Mouse (Mus musculus): ENCODE data around the gene Hist2h3b. TPM values are rescaled to one million over a fixed set of nuclear protein-coding genes. Genes with fewer than 3 reads are reported as not detected.
A peak's percentile ranks its signal among the peaks of the same experiment; 100 is the strongest.
"Not testable (repeated sequence)": the region's sequence is repeated elsewhere in the genome, so short reads cannot be mapped to it uniquely, and the experiment has no call there.

Hist2h3b gene
- polyA plus RNA-seq, 1 experiment from 2014 or later = 56.1 TPM

DNA sequence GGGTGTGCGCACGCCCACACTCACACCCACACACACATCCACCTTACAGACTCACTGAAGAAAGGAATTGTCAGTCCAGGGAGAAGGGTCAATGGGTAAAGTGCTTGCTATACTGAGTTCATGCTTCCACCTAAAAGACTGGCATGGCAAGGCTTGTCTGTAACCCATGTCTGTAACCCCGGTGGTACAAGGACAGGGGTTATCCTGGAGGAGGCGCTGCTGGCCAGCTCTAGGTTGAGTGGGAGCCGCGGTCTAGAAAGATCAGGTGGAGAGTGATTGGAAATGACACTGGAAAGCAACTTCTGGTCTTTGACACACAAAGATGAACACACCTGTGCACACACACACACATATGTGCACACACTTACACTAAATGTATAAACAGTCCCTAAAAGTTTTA is 12.2 kb downstream of the Hist2h3b start:
- H3K9me3 ChIP-seq (ENCODE audit: control insufficient read depth, low read length) = no peaks in the 10 kb centered on the region
- DNase-seq (ENCODE audit: low spot score) = no peak
- ATAC-seq (ENCODE audit: insufficient read depth, low FRiP score, low TSS enrichment) = no peak
- WGBS = 60% methylated on average over 6 of the region's 6 CpGs
- no peaks in the 10 kb centered on the region for H3K36me3 ChIP-seq (ENCODE audit: control insufficient read depth, insufficient read depth, low read length)
- no peak overlapping the region for H3K4me3 ChIP-seq (ENCODE audit: low read depth, low read length)
- H3K27ac ChIP-seq (ENCODE audit: low read depth, low read length) = no peak overlapping the region
- no peak overlapping the region for H3K9ac ChIP-seq (ENCODE audit: low read length)
- no peak overlapping the region for H3K4me2 ChIP-seq (ENCODE audit: low read depth)
- H3K27me3 ChIP-seq (ENCODE audit: control insufficient read depth, insufficient read depth, low read length) = 0 out of 2 replicates have a peak, but pooled peaks cover 2% of the 10 kb centered on the region
- H3K4me1 ChIP-seq (ENCODE audit: control insufficient read depth, insufficient read depth, low read length) = no peaks in the 10 kb centered on the region; the same call in 1 of the 2 replicates

DNA sequence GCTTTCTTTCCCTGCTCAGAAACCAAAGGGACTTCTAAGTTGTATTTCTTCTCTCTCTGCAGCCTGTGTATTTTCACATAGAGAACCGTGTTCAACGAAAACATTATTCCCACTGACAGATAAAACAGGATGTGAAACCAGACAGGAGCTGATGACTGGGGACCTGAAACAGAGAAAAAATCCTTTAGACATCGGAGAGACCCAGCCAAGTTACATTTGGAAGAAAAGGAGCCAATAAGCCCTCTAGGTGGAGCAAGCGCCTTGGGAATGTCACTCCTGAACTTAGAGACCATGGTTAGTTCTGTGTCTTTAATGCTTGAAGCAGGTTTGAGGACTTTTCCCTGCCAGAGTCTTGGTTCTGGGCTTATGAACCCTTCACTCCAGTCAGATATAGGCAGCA is 16.0 kb downstream of the Hist2h3b start:
- Histone ChIP-seq H3K4me1 (ENCODE audit: control insufficient read depth, insufficient read depth, low read length) (no peaks in the 10 kb centered on the region; the same call in 1 of the 2 replicates), H3K4me2 (ENCODE audit: low read depth) (no peak overlapping the region; the same call in 1 of the 2 replicates), H3K36me3 (ENCODE audit: control insufficient read depth, insufficient read depth, low read length) (no peaks in the 10 kb centered on the region), H3K27me3 (ENCODE audit: control insufficient read depth, insufficient read depth, low read length) (0 out of 2 replicates have a peak, but pooled peaks cover 2% of the 10 kb centered on the region), H3K9me3 (ENCODE audit: control insufficient read depth, low read length) (no peaks in the 10 kb centered on the region), H3K4me3 (ENCODE audit: low read depth, low read length) (no peak overlapping the region), H3K27ac (ENCODE audit: low read depth, low read length) (no peak overlapping the region), H3K9ac (ENCODE audit: low read length) (no peak overlapping the region)
- ATAC-seq (ENCODE audit: insufficient read depth, low FRiP score, low TSS enrichment) = no peak
- WGBS = 34% methylated on average over 4 of the region's 4 CpGs
- peak; percentile 38 for DNase-seq (ENCODE audit: low spot score)

DNA sequence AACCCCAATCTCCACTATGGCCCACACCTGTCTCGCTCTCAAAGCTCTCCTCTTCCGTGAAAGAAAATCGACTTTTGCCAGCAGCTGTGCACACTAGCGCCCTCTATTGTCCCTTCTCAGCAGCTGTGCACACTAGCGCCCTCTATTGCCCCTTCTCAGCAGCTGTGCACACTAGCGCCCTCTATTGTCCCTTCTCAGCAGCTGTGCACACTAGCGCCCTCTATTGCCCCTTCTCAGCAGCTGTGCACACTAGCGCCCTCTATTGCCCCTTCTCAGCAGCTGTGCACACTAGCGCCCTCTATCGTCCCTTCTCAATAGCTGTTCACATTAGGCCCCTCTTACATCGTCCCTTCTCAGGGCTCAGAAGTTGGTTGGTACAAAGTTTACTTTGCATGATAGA is 18.9 kb downstream of the Hist2h3b start:
- not testable (repeated sequence) for ATAC-seq (ENCODE audit: insufficient read depth, low FRiP score, low TSS enrichment); H3K9me3 ChIP-seq (ENCODE audit: control insufficient read depth, low read length); H3K27ac ChIP-seq (ENCODE audit: low read depth, low read length); DNase-seq (ENCODE audit: low spot score); H3K4me2 ChIP-seq (ENCODE audit: low read depth); H3K4me3 ChIP-seq (ENCODE audit: low read depth, low read length); H3K9ac ChIP-seq (ENCODE audit: low read length); H3K27me3 ChIP-seq (ENCODE audit: control insufficient read depth, insufficient read depth, low read length); H3K4me1 ChIP-seq (ENCODE audit: control insufficient read depth, insufficient read depth, low read length); H3K36me3 ChIP-seq (ENCODE audit: control insufficient read depth, insufficient read depth, low read length)
- 93% methylated on average over 11 of the region's 11 CpGs for WGBS

DNA sequence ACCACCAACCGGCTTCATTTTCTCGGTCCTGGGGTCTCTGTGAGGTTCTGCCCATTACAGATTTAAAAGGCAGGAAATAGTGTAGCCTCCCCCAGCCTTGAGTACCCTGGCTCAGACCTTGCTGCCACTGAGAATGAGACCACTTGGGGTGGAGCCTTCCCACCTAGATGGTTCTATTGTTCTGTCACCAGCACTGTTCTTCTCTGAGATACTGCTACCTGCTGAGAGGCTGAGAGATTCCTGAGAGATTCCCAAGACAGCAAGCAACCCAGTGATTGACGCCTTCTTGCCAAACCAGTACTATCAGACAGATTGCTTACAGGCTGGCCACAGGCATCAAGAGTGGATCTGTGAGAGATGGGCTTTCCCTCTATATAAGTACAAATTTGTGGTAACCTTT is 20.7 kb downstream of the Hist2h3b start:
- no peak for DNase-seq (ENCODE audit: low spot score)
- Histone ChIP-seq H3K27me3 (ENCODE audit: control insufficient read depth, insufficient read depth, low read length) (no peaks in the 10 kb centered on the region), H3K36me3 (ENCODE audit: control insufficient read depth, insufficient read depth, low read length) (no peaks in the 10 kb centered on the region), H3K4me1 (ENCODE audit: control insufficient read depth, insufficient read depth, low read length) (no peaks in the 10 kb centered on the region; the same call in 1 of the 2 replicates), H3K27ac (ENCODE audit: low read depth, low read length) (no peak overlapping the region), H3K4me2 (ENCODE audit: low read depth) (no peak overlapping the region), H3K4me3 (ENCODE audit: low read depth, low read length) (no peak overlapping the region), H3K9ac (ENCODE audit: low read length) (no peak overlapping the region), H3K9me3 (ENCODE audit: control insufficient read depth, low read length) (no peaks in the 10 kb centered on the region)
- 67% methylated on average over 3 of the region's 3 CpGs for WGBS
- no peak for ATAC-seq (ENCODE audit: insufficient read depth, low FRiP score, low TSS enrichment)

DNA sequence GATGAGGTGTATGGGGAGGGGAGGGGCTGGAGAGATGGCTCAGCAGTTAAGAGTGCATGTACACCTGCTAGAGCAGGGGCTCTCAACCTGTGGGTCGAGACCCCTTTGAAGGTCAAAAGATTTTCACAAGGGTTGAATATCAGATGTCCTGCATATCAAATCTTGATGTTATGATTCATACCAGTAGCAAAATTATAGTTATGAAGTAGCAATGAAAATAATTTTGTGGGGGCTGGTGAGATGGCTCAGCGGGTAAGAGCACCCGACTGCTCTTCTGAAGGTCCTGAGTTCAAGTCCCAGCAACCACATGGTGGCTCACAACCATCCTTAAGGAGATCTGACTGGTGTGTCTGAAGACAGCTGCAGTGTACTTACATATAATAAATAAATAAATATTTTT is 22.3 kb downstream of the Hist2h3b start:
- H3K9me3 ChIP-seq (ENCODE audit: control insufficient read depth, low read length); H3K4me2 ChIP-seq (ENCODE audit: low read depth); H3K36me3 ChIP-seq (ENCODE audit: control insufficient read depth, insufficient read depth, low read length); ATAC-seq (ENCODE audit: insufficient read depth, low FRiP score, low TSS enrichment); H3K4me1 ChIP-seq (ENCODE audit: control insufficient read depth, insufficient read depth, low read length); H3K9ac ChIP-seq (ENCODE audit: low read length); H3K27ac ChIP-seq (ENCODE audit: low read depth, low read length); H3K4me3 ChIP-seq (ENCODE audit: low read depth, low read length); H3K27me3 ChIP-seq (ENCODE audit: control insufficient read depth, insufficient read depth, low read length); DNase-seq (ENCODE audit: low spot score): not testable (repeated sequence)
- 95% methylated on average over 3 of the region's 3 CpGs for WGBS

DNA sequence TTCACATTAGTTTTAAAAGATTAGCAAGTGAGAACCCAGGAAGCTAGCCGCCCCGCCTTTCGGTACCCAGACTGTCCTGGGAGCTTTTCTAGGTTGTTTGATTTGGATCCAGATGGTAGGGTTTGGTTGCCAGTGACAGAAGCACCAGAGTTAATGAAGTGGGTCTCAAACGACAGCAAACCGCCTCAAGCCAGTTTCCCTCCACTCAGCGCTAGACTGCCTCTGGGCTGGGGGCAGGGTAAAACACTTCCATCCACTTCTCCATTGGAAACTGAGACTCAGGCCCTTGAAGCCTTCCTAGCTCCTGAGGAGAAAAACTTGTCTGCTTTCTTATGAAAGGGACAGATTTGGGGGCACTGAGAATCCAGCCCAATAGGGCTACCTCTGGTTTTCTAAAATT is 24.2 kb downstream of the Hist2h3b start:
- 74% methylated on average over 6 of the region's 6 CpGs for WGBS
- Histone ChIP-seq H3K36me3 (ENCODE audit: control insufficient read depth, insufficient read depth, low read length) (no peaks in the 10 kb centered on the region), H3K4me3 (ENCODE audit: low read depth, low read length) (no peak overlapping the region), H3K27ac (ENCODE audit: low read depth, low read length) (no peak overlapping the region), H3K27me3 (ENCODE audit: control insufficient read depth, insufficient read depth, low read length) (no peaks in the 10 kb centered on the region), H3K4me2 (ENCODE audit: low read depth) (no peak overlapping the region), H3K4me1 (ENCODE audit: control insufficient read depth, insufficient read depth, low read length) (no peaks in the 10 kb centered on the region), H3K9me3 (ENCODE audit: control insufficient read depth, low read length) (no peaks in the 10 kb centered on the region), H3K9ac (ENCODE audit: low read length) (no peak overlapping the region)
- DNase-seq (ENCODE audit: low spot score) (no peak), ATAC-seq (ENCODE audit: insufficient read depth, low FRiP score, low TSS enrichment) (no peak)

DNA sequence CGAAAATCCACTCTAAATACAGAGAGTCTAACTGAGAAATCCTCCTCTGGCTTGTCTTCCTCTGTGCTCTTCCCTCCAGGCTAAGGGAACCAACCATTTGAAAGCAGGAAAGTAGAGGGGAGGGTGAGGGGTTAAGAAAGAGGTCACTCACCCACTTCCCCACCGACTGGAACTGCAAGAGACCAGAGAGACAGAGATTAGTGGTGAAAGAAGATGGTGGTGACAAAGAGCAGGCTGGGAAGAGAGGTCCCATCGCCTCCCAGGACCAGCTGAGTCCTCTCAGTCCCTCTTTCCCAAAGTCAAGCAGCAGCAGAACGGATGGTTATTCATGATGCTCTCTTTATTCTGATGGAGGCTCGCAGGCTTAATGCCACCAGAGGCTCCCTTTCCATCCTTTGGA is 24.9 kb downstream of the Hist2h3b start:
- H3K27ac ChIP-seq (ENCODE audit: low read depth, low read length) = no peak overlapping the region
- DNase-seq (ENCODE audit: low spot score) (no peak), ATAC-seq (ENCODE audit: insufficient read depth, low FRiP score, low TSS enrichment) (no peak)
- H3K9me3 ChIP-seq (ENCODE audit: control insufficient read depth, low read length) = no peaks in the 10 kb centered on the region
- H3K4me3 ChIP-seq (ENCODE audit: low read depth, low read length) = no peak overlapping the region
- H3K36me3 ChIP-seq (ENCODE audit: control insufficient read depth, insufficient read depth, low read length) = no peaks in the 10 kb centered on the region
- H3K4me2 ChIP-seq (ENCODE audit: low read depth) = no peak overlapping the region
- H3K4me1 ChIP-seq (ENCODE audit: control insufficient read depth, insufficient read depth, low read length) = no peaks in the 10 kb centered on the region
- H3K27me3 ChIP-seq (ENCODE audit: control insufficient read depth, insufficient read depth, low read length) = no peaks in the 10 kb centered on the region
- WGBS = 58% methylated on average over 5 of the region's 5 CpGs
- no peak overlapping the region for H3K9ac ChIP-seq (ENCODE audit: low read length)

DNA sequence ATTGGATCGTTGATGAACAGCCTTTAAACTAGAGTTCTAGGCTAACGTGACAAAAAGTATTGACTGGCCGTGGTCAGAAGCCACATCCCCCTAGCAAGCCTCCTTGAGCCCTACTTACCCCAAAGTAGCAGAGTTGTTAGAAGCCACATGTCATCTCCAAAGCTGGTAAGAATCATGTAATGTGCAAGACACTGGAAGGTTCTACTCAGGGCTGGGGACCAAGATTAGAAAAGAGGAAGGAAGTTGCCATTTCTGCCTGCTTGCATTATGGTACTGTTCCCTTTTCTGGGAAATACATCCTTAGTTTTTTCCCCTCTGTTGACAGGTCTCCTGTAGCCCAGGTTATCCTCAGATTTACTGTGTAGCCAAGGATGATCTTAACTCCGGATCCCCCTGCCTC is 25.3 kb downstream of the Hist2h3b start, which contains the start of gene Fcgr1:
TSS of gene Fcgr1 (minus strand) at position 183 of the 400 bp plus-strand sequence.
- Histone ChIP-seq H3K27ac (ENCODE audit: low read depth, low read length) (no peak within 1 kb of the TSS), H3K4me1 (ENCODE audit: control insufficient read depth, insufficient read depth, low read length) (no peaks in the 10 kb centered on the region), H3K9ac (ENCODE audit: low read length) (no peak within 1 kb of the TSS), H3K4me3 (ENCODE audit: low read depth, low read length) (no peak within 1 kb of the TSS), H3K4me2 (ENCODE audit: low read depth) (no peak within 1 kb of the TSS), H3K27me3 (ENCODE audit: control insufficient read depth, insufficient read depth, low read length) (no peaks in the 10 kb centered on the region), H3K36me3 (ENCODE audit: control insufficient read depth, insufficient read depth, low read length) (no peaks in the 10 kb centered on the region), H3K9me3 (ENCODE audit: control insufficient read depth, low read length) (no peaks in the 10 kb centered on the region)
- ATAC-seq (ENCODE audit: insufficient read depth, low FRiP score, low TSS enrichment) = no peak
- 88% methylated on average over 4 of the region's 4 CpGs for WGBS
- DNase-seq (ENCODE audit: low spot score) = no peak

DNA sequence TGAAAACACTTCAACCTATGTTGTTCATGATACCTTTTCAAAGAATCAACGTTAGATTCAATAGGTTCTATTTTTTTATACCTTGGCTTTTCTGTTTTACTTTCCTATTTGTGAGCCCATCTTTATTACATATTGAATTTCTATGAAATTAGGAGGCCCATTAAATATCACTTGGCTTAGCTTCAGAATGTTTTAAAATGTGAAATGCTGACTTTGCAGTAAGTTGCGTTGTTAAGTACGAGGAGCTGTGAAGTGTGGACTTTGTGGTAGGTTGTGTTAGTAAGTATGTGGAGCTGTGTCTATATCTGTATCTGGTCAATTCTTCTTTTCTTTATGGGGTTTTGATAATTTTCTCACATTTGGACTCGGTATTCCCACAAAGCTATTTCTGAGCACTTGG is 29.9 kb downstream of the Hist2h3b start:
- DNase-seq (ENCODE audit: low spot score) (no peak), ATAC-seq (ENCODE audit: insufficient read depth, low FRiP score, low TSS enrichment) (no peak)
- Histone ChIP-seq H3K9me3 (ENCODE audit: control insufficient read depth, low read length) (no peaks in the 10 kb centered on the region), H3K27me3 (ENCODE audit: control insufficient read depth, insufficient read depth, low read length) (no peaks in the 10 kb centered on the region), H3K36me3 (ENCODE audit: control insufficient read depth, insufficient read depth, low read length) (no peaks in the 10 kb centered on the region), H3K4me1 (ENCODE audit: control insufficient read depth, insufficient read depth, low read length) (no peaks in the 10 kb centered on the region), H3K27ac (ENCODE audit: low read depth, low read length) (no peak overlapping the region), H3K4me2 (ENCODE audit: low read depth) (no peak overlapping the region), H3K9ac (ENCODE audit: low read length) (no peak overlapping the region), H3K4me3 (ENCODE audit: low read depth, low read length) (no peak overlapping the region)
- WGBS = 93% methylated on average over 4 of the region's 4 CpGs
